In the genomic region with DNA sequence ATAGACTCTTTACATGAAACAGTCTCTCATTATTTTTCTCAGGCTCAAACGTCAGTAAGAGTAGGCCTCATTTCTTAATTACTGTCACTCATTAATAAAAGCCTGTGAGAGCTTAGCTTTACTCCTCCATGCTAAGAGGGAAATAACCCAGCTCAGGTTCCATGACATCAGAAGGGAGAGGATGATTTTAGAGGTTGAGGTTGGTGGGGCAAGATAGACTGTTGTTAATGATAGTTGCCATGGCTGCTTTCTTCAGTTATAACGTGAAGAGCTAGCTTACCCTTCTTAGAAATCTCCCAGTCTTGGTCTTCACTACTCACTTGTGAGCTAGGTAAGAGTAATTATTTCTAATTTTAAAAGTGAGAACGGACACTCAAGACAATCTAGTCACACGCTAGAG, we compare ENCODE assay signal across 9 mouse cellular contexts. TPM values are rescaled to one million over a fixed set of nuclear protein-coding genes. Genes with fewer than 3 reads are reported as not detected.
DNase-seq lines count a peak whose midpoint lies in the region; ATAC-seq and TF ChIP-seq lines count a peak whose summit lies in the region.
"Had no signal": no experiment of that assay in that cellular context is flagged by ENCODE, and none has a peak within 500 bp of the region (broad histone marks: within the 10 kb centered on the region; RNA-seq: fewer than 3 reads in every experiment).

No protein-coding gene starts in this region.

- TF ChIP-seq CTCF in lung, postnatal 0 days (IDR thresholded peaks at IDR 0.05): no peak

- DNase-seq in lung, postnatal 0 days (ENCODE audit: low spot score): no peak
- no peak for DNase-seq in embryonic facial prominence, embryonic 14.5 days (ENCODE audit: low spot score)
- no peak for DNase-seq in gastrocnemius, postnatal 14 days
- DNase-seq in cerebellum, adult 18-20 months: no peak
- DNase-seq: adrenal gland, adult 2 months had no signal

- peaks cover 15% of the 10 kb centered on the region for H3K4me1 ChIP-seq in lung, embryonic 15.5 days
- peaks cover 5% of the 10 kb centered on the region; the same call in 1 of the 2 replicates for H3K4me1 ChIP-seq in lung, postnatal 0 days (ENCODE audit: insufficient read depth, low read depth, low read length)
- H3K4me1 ChIP-seq in embryonic facial prominence, embryonic 14.5 days (ENCODE audit: control insufficient read depth, insufficient read depth, low read length): peaks cover 12% of the 10 kb centered on the region; the same call in 1 of the 2 replicates
- peaks cover 32% of the 10 kb centered on the region for H3K4me1 ChIP-seq in liver, embryonic 15.5 days (replicated peaks)
- H3K4me1 ChIP-seq in stomach, embryonic 15.5 days: peaks cover 15% of the 10 kb centered on the region; the same call in 1 of the 2 replicates

- no peak overlapping the region for H3K9ac ChIP-seq in lung, embryonic 15.5 days
- H3K9ac ChIP-seq in lung, postnatal 0 days (replicated peaks; ENCODE audit: low read depth): no peak overlapping the region
- H3K9ac ChIP-seq in embryonic facial prominence, embryonic 14.5 days (ENCODE audit: low read depth, low read length): no peak overlapping the region
- no peak overlapping the region; the same call in 1 of the 2 replicates for H3K9ac ChIP-seq in liver, embryonic 15.5 days
- no peak overlapping the region for H3K9ac ChIP-seq in stomach, embryonic 15.5 days

- H3K27me3 ChIP-seq in lung, embryonic 15.5 days: no peaks in the 10 kb centered on the region
- no peaks in the 10 kb centered on the region for H3K27me3 ChIP-seq in lung, postnatal 0 days (replicated peaks; ENCODE audit: insufficient read depth, low read length)
- no peaks in the 10 kb centered on the region for H3K27me3 ChIP-seq in embryonic facial prominence, embryonic 14.5 days (replicated peaks; ENCODE audit: control insufficient read depth, insufficient read depth, low read length)
- H3K27me3 ChIP-seq in liver, embryonic 15.5 days: no peaks in the 10 kb centered on the region
- no peaks in the 10 kb centered on the region for H3K27me3 ChIP-seq in stomach, embryonic 15.5 days (replicated peaks)

- no peak overlapping the region for H3K4me3 ChIP-seq in lung, embryonic 15.5 days
- no peak overlapping the region for H3K4me3 ChIP-seq in lung, postnatal 0 days (ENCODE audit: low read depth, low read length)
- H3K4me3 ChIP-seq in embryonic facial prominence, embryonic 14.5 days (ENCODE audit: low read depth, low read length): no peak overlapping the region
- H3K4me3 ChIP-seq in liver, embryonic 15.5 days (replicated peaks): peak overlapping the region; percentile 86; the same call in 1 of the 2 replicates
- H3K4me3 ChIP-seq in stomach, embryonic 15.5 days (replicated peaks): no peak overlapping the region

- ATAC-seq in lung, embryonic 15.5 days (ENCODE audit: borderline replicate concordance, extremely low read depth, low FRiP score, low TSS enrichment): no peak
- no peak for ATAC-seq in lung, postnatal 0 days
- no peak for ATAC-seq in embryonic facial prominence, embryonic 14.5 days (ENCODE audit: low read depth)
- ATAC-seq in liver, embryonic 15.5 days (ENCODE audit: insufficient read depth): no peak
- no peak for ATAC-seq in stomach, embryonic 15.5 days (ENCODE audit: insufficient read depth, low FRiP score, low read depth)

- 66% methylated on average over 4 of the region's 4 CpGs for WGBS in lung, embryonic 15.5 days
- WGBS in lung, postnatal 0 days: 65% methylated on average over 4 of the region's 4 CpGs
- WGBS in embryonic facial prominence, embryonic 14.5 days: 67% methylated on average over 4 of the region's 4 CpGs
- 49% methylated on average over 4 of the region's 4 CpGs for WGBS in liver, embryonic 15.5 days (ENCODE audit: insufficient replicate concordance)
- 72% methylated on average over 4 of the region's 4 CpGs for WGBS in stomach, embryonic 15.5 days

- peak overlapping the region; percentile 71 for H3K4me2 ChIP-seq in lung, embryonic 15.5 days
- H3K4me2 ChIP-seq in lung, postnatal 0 days (replicated peaks; ENCODE audit: low read depth, low read length): no peak overlapping the region
- H3K4me2 ChIP-seq in embryonic facial prominence, embryonic 14.5 days (ENCODE audit: low read depth, low read length): peak overlapping the region; percentile 70
- H3K4me2 ChIP-seq in liver, embryonic 15.5 days: peak overlapping the region; percentile 92
- H3K4me2 ChIP-seq in stomach, embryonic 15.5 days: peak overlapping the region; percentile 74; the same call in 1 of the 2 replicates

- TF ChIP-seq EP300 in lung, postnatal 0 days (IDR thresholded peaks at IDR 0.05): no peak

- no peaks in the 10 kb centered on the region for H3K36me3 ChIP-seq in lung, embryonic 15.5 days
- no peaks in the 10 kb centered on the region for H3K36me3 ChIP-seq in lung, postnatal 0 days (ENCODE audit: insufficient read depth, low read length)
- no peaks in the 10 kb centered on the region for H3K36me3 ChIP-seq in embryonic facial prominence, embryonic 14.5 days (ENCODE audit: control insufficient read depth, insufficient read depth, low read length)
- H3K36me3 ChIP-seq in liver, embryonic 15.5 days (replicated peaks): no peaks in the 10 kb centered on the region
- no peaks in the 10 kb centered on the region for H3K36me3 ChIP-seq in stomach, embryonic 15.5 days

- intact Hi-C loops in gastrocnemius, postnatal 14 days (cut with DNase I; ENCODE audit: low total_unique reads): no loop called here

- H3K27ac ChIP-seq in lung, embryonic 15.5 days: no peak overlapping the region
- H3K27ac ChIP-seq in lung, postnatal 0 days (ENCODE audit: low read length): no peak overlapping the region
- H3K27ac ChIP-seq in embryonic facial prominence, embryonic 14.5 days (replicated peaks; ENCODE audit: low read depth, low read length): no peak overlapping the region
- H3K27ac ChIP-seq in liver, embryonic 15.5 days (replicated peaks): no peak overlapping the region
- no peak overlapping the region for H3K27ac ChIP-seq in stomach, embryonic 15.5 days

- no peaks in the 10 kb centered on the region for H3K9me3 ChIP-seq in lung, embryonic 15.5 days
- no peaks in the 10 kb centered on the region for H3K9me3 ChIP-seq in lung, postnatal 0 days (ENCODE audit: low read length)
- no peaks in the 10 kb centered on the region for H3K9me3 ChIP-seq in embryonic facial prominence, embryonic 14.5 days (ENCODE audit: control insufficient read depth, low read length)
- H3K9me3 ChIP-seq in liver, embryonic 15.5 days (replicated peaks): no peaks in the 10 kb centered on the region
- no peaks in the 10 kb centered on the region for H3K9me3 ChIP-seq in stomach, embryonic 15.5 days

RNA-seq across cellular contexts. Expression of a gene that starts 1.3 kb away (rescaled TPM):
- 29.8 and 30.3 TPM in 2 replicates for polyA plus RNA-seq in lung, embryonic 15.5 days (2015; fragmentation: Nextera tagmentation; extraction: Ambion mirVana)
- polyA plus RNA-seq in lung, postnatal 0 days (2015; fragmentation: Nextera tagmentation; extraction: Ambion mirVana): 15.5 and 15.7 TPM in 2 replicates
- 33.0 and 36.5 TPM in 2 replicates for polyA plus RNA-seq in embryonic facial prominence, embryonic 14.5 days (2014; fragmentation: Nextera tagmentation; extraction: Ambion mirVana)
- 10.8 and 11.2 TPM in 2 replicates for polyA plus RNA-seq in liver, embryonic 15.5 days (2015; fragmentation: Nextera tagmentation; extraction: Ambion mirVana)
- polyA plus RNA-seq in stomach, embryonic 15.5 days (2015; fragmentation: Nextera tagmentation; extraction: Ambion mirVana): 34.4 and 34.5 TPM in 2 replicates
- total RNA-seq in gastrocnemius, postnatal 14 days (2021): 1 to 10 TPM; 4.4 to 4.7 TPM

RNA-seq across cellular contexts. Expression of a gene that starts 57.7 kb away (rescaled TPM):
- polyA plus RNA-seq in lung, embryonic 15.5 days (2015; fragmentation: Nextera tagmentation; extraction: Ambion mirVana): 53.5 and 83.7 TPM in 2 replicates
- 32.0 and 42.2 TPM in 2 replicates for polyA plus RNA-seq in lung, postnatal 0 days (2015; fragmentation: Nextera tagmentation; extraction: Ambion mirVana)
- polyA plus RNA-seq in embryonic facial prominence, embryonic 14.5 days (2014; fragmentation: Nextera tagmentation; extraction: Ambion mirVana): 168 and 285 TPM in 2 replicates
- polyA plus RNA-seq in liver, embryonic 15.5 days (2015; fragmentation: Nextera tagmentation; extraction: Ambion mirVana): 4.5 and 6.9 TPM in 2 replicates
- polyA plus RNA-seq in stomach, embryonic 15.5 days (2015; fragmentation: Nextera tagmentation; extraction: Ambion mirVana): 1.6 and 3.0 TPM in 2 replicates
- total RNA-seq in gastrocnemius, postnatal 14 days (2021): 100 to 1,000 TPM in 1 of 2 experiments, 10 to 100 TPM in 1; 68.0 to 312 TPM
- total RNA-seq: adrenal gland, adult 2 months; left cerebral cortex, postnatal 14 days had no signal
- polyA plus RNA-seq: adrenal gland, adult 2 months had no signal
